In the genomic region with DNA sequence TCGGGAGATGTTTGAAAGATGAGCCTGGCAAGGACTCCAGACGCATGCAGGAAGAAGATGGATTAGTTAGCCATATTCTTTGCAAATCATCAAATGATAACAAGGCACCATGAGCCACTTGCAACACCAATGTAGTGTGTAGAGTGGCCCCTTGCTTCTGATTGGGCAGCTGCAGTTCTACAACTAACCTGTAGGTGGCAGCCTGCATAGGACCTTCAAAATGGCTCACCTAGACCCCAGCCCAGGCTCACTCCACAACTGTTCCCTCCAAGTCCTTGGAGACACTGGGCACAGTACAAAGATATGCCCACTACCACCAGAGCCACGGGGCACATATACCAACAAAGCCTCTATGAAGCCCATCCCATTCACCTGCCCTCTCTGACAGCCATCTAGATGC, we compare ENCODE assay signal across 10 mouse cellular contexts. TPM values are rescaled to one million over a fixed set of nuclear protein-coding genes. Genes with fewer than 3 reads are reported as not detected.
DNase-seq lines count a peak whose midpoint lies in the region; ATAC-seq and TF ChIP-seq lines count a peak whose summit lies in the region.
"Had no signal": no experiment of that assay in that cellular context is flagged by ENCODE, and none has a peak within 500 bp of the region (broad histone marks: within the 10 kb centered on the region; RNA-seq: fewer than 3 reads in every experiment).

No protein-coding gene starts in this region.

- H3K36me3 ChIP-seq in midbrain, embryonic 10.5 days: no peaks in the 10 kb centered on the region
- H3K36me3 ChIP-seq in midbrain, embryonic 15.5 days (replicated peaks): no peaks in the 10 kb centered on the region
- H3K36me3 ChIP-seq in limb, embryonic 11.5 days (ENCODE audit: control insufficient read depth, insufficient read depth, low read length): no peaks in the 10 kb centered on the region
- H3K36me3 ChIP-seq: heart, embryonic 13.5 days; lung, embryonic 15.5 days had no signal

- no peak overlapping the region for H3K4me3 ChIP-seq in gastrocnemius, adult 2 months
- no peak overlapping the region for H3K4me3 ChIP-seq in midbrain, embryonic 10.5 days
- no peak overlapping the region for H3K4me3 ChIP-seq in midbrain, embryonic 15.5 days
- no peak overlapping the region for H3K4me3 ChIP-seq in limb, embryonic 11.5 days (ENCODE audit: low read depth, low read length)
- H3K4me3 ChIP-seq: heart, embryonic 13.5 days; lung, embryonic 15.5 days had no signal

- 54% methylated on average over 3 of the region's 3 CpGs for WGBS in midbrain, embryonic 10.5 days
- 48% methylated on average over 3 of the region's 3 CpGs for WGBS in midbrain, embryonic 15.5 days
- WGBS in limb, embryonic 11.5 days: 46% methylated on average over 3 of the region's 3 CpGs

- intact Hi-C loops in gastrocnemius, adult 2 months (cut with DNase I): no loop called here

- ATAC-seq in midbrain, embryonic 15.5 days (replicated peaks): no peak
- no peak for ATAC-seq in limb, embryonic 11.5 days (ENCODE audit: insufficient number of reproducible peaks, low FRiP score, low TSS enrichment, low read depth)

- no peak for DNase-seq in gastrocnemius, adult 2 months
- no peak for DNase-seq in gastrocnemius, postnatal 4 days (ENCODE audit: low spot score in 2 of 2)
- peak; percentile 36 for DNase-seq in midbrain, embryonic 10.5 days (ENCODE audit: low spot score)
- DNase-seq in cerebellum, postnatal 36 days: peak; percentile 40 to 56
- DNase-seq in limb, embryonic 11.5 days (ENCODE audit: low spot score): peak; percentile 47
- DNase-seq in adipocyte (ENCODE audit: low spot score): no peak
- no peak for DNase-seq in thymus, postnatal 0 days (ENCODE audit: low spot score)

- H3K27me3 ChIP-seq in midbrain, embryonic 10.5 days (ENCODE audit: low read depth, poor library complexity, severe bottlenecking): no peaks in the 10 kb centered on the region
- no peaks in the 10 kb centered on the region for H3K27me3 ChIP-seq in midbrain, embryonic 15.5 days (replicated peaks)
- H3K27me3 ChIP-seq in limb, embryonic 11.5 days (ENCODE audit: control insufficient read depth, insufficient read depth, low read length): no peaks in the 10 kb centered on the region
- H3K27me3 ChIP-seq: heart, embryonic 13.5 days; lung, embryonic 15.5 days had no signal

- H3K27ac ChIP-seq in gastrocnemius, adult 2 months: no peak overlapping the region
- H3K27ac ChIP-seq in midbrain, embryonic 10.5 days (replicated peaks): no peak overlapping the region
- H3K27ac ChIP-seq in midbrain, embryonic 15.5 days: no peak overlapping the region
- H3K27ac ChIP-seq in limb, embryonic 11.5 days (replicated peaks; ENCODE audit: low read depth, low read length): no peak overlapping the region
- H3K27ac ChIP-seq: heart, embryonic 13.5 days; lung, embryonic 15.5 days had no signal

- no peak overlapping the region for H3K4me2 ChIP-seq in midbrain, embryonic 15.5 days
- H3K4me2 ChIP-seq in limb, embryonic 11.5 days (ENCODE audit: low read depth, severe bottlenecking): no peak overlapping the region
- H3K4me2 ChIP-seq: heart, embryonic 13.5 days; lung, embryonic 15.5 days had no signal

- H3K9ac ChIP-seq in midbrain, embryonic 15.5 days: no peak overlapping the region
- H3K9ac ChIP-seq in limb, embryonic 11.5 days (ENCODE audit: low read length): no peak overlapping the region
- H3K9ac ChIP-seq: heart, embryonic 13.5 days; lung, embryonic 15.5 days had no signal

- no peaks in the 10 kb centered on the region for H3K4me1 ChIP-seq in midbrain, embryonic 10.5 days
- H3K4me1 ChIP-seq in midbrain, embryonic 15.5 days: no peaks in the 10 kb centered on the region
- H3K4me1 ChIP-seq in limb, embryonic 11.5 days (ENCODE audit: control insufficient read depth, insufficient read depth, low read length): no peaks in the 10 kb centered on the region
- H3K4me1 ChIP-seq: heart, embryonic 13.5 days; lung, embryonic 15.5 days had no signal

- H3K9me3 ChIP-seq in midbrain, embryonic 10.5 days (replicated peaks): no peaks in the 10 kb centered on the region
- no peaks in the 10 kb centered on the region for H3K9me3 ChIP-seq in midbrain, embryonic 15.5 days
- no peaks in the 10 kb centered on the region for H3K9me3 ChIP-seq in limb, embryonic 11.5 days (ENCODE audit: control insufficient read depth, low read length)
- H3K9me3 ChIP-seq: heart, embryonic 13.5 days; lung, embryonic 15.5 days had no signal

- peak; percentile 73 for TF ChIP-seq CTCF in gastrocnemius, adult 2 months (IDR thresholded peaks at IDR 0.05)

RNA-seq across cellular contexts. Expression of a gene that starts 35.4 kb away (rescaled TPM):
- not detected for total RNA-seq in gastrocnemius, adult 2 months (2021)
- total RNA-seq in gastrocnemius, postnatal 4 days (2021): not detected
- 0.83 and 0.86 TPM in 2 replicates for polyA plus RNA-seq in midbrain, embryonic 10.5 days (2016; fragmentation: Nextera tagmentation; extraction: Ambion mirVana)
- polyA plus RNA-seq in midbrain, embryonic 15.5 days (2015; fragmentation: Nextera tagmentation; extraction: Ambion mirVana): 0.84 and 1.1 TPM in 2 replicates
- polyA plus RNA-seq in limb, embryonic 11.5 days (2014; fragmentation: Nextera tagmentation; extraction: Ambion mirVana): not detected in 2 replicates
- not detected in 2 replicates for polyA plus RNA-seq in thymus, postnatal 0 days (2015; fragmentation: Nextera tagmentation; extraction: Ambion mirVana)
- polyA plus RNA-seq: heart, embryonic 13.5 days; lung, embryonic 15.5 days had no signal

RNA-seq across cellular contexts. Expression of a gene that starts 52.3 kb away (rescaled TPM):
- not detected for total RNA-seq in gastrocnemius, adult 2 months (2021)
- under 1 TPM; 0.36 to 0.52 TPM for total RNA-seq in gastrocnemius, postnatal 4 days (2021)
- 1.00 and 1.5 TPM in 2 replicates for polyA plus RNA-seq in midbrain, embryonic 10.5 days (2016; fragmentation: Nextera tagmentation; extraction: Ambion mirVana)
- polyA plus RNA-seq in midbrain, embryonic 15.5 days (2015; fragmentation: Nextera tagmentation; extraction: Ambion mirVana): 13.9 and 15.1 TPM in 2 replicates
- 0.08 and 0.10 TPM in 2 replicates for polyA plus RNA-seq in limb, embryonic 11.5 days (2014; fragmentation: Nextera tagmentation; extraction: Ambion mirVana)
- polyA plus RNA-seq in thymus, postnatal 0 days (2015; fragmentation: Nextera tagmentation; extraction: Ambion mirVana): 0.10 TPM in 2 replicates

Comparison
In these comparisons a context has a peak if more than half of its experiments do, and no peak if none do; other contexts are left out.
1. DNase-seq: peak in midbrain, embryonic 10.5 days (single experiment), cerebellum, postnatal 36 days (2 of 2) and limb, embryonic 11.5 days (single experiment); none in gastrocnemius, adult 2 months (single experiment), gastrocnemius, postnatal 4 days (0 of 2), adipocyte (single experiment) and thymus, postnatal 0 days (single experiment).